Mouse (Mus musculus) stomach, embryonic 16.5 days (tissue): Measurements from ENCODE around the gene Gfer. TPM values are rescaled to one million over a fixed set of nuclear protein-coding genes. Genes with fewer than 3 reads are reported as not detected.
"Not testable (repeated sequence)": the region's sequence is repeated elsewhere in the genome, so short reads cannot be mapped to it uniquely, and the experiment has no call there.

ENCODE experiments used
- ATAC-seq: fragments of 200-750 bp; cut with Nextera tagmentation; 2 replicates; pipeline ENCODE4 v1.8.0; 2017; ENCODE audit warnings: moderate number of reproducible peaks, moderate TSS enrichment; ENCODE audit not compliant: insufficient read depth, low FRiP score
- H3K27ac ChIP-seq: fragments of 300-500 bp; sonication (generic); 2 replicates; pipeline ENCODE4 v1.5.1; 2014; ENCODE audit warnings: low read length
- H3K27me3 ChIP-seq: fragments of 300-500 bp; sonication (generic); 2 replicates; pipeline ENCODE4 v1.6.1; 2014; ENCODE audit warnings: low read length, control low read depth, mixed read lengths; ENCODE audit not compliant: control insufficient read depth, insufficient read depth
- H3K36me3 ChIP-seq: fragments of 300-500 bp; sonication (generic); 2 replicates; pipeline ENCODE4 v1.6.1; 2014; ENCODE audit warnings: low read length; ENCODE audit not compliant: control insufficient read depth, insufficient read depth
- H3K4me1 ChIP-seq: fragments of 300-500 bp; sonication (generic); 2 replicates; pipeline ENCODE4 v1.6.1; 2014; ENCODE audit warnings: low read length, control low read depth, mixed read lengths; ENCODE audit not compliant: control insufficient read depth, insufficient read depth
- H3K4me2 ChIP-seq: fragments of 300-500 bp; sonication (generic); 2 replicates; pipeline ENCODE4 v1.6.1; 2014; ENCODE audit warnings: low read depth, low read length, mixed read lengths
- H3K4me3 ChIP-seq: fragments of 300-500 bp; sonication (generic); replicated peaks from 2 replicates; pipeline ENCODE4 v1.5.1; 2014; ENCODE audit warnings: mild to moderate bottlenecking, low read length
- H3K9ac ChIP-seq: fragments of 300-500 bp; sonication (generic); 2 replicates; pipeline ENCODE4 v1.6.1; 2014; ENCODE audit warnings: low read length
- H3K9me3 ChIP-seq: fragments of 300-500 bp; sonication (generic); replicated peaks from 2 replicates; pipeline ENCODE4 v1.6.1; 2016; ENCODE audit warnings: low read length, control low read depth; ENCODE audit not compliant: control insufficient read depth
- WGBS: fragments of 180-500 bp; shearing (Covaris S2); extraction: QIAGEN DNeasy Blood & Tissue Kit; methylation state at CpG from one replicate; pipeline ENCODE4 v1.1.7; 2014; 5-methylcytosine and 5-hydroxymethylcytosine counted together
- polyA plus RNA-seq: library from polyadenylated mRNA; unstranded; fragments of >200 nt; fragmentation: Nextera tagmentation; extraction: Ambion mirVana; gene quantifications from 2 replicates; pipeline ENCODE4 v1.2.1, GENCODE M21; 2015

Gfer gene
- polyA plus RNA-seq, 1 experiment from 2014 or later, result 35.2 TPM

DNA sequence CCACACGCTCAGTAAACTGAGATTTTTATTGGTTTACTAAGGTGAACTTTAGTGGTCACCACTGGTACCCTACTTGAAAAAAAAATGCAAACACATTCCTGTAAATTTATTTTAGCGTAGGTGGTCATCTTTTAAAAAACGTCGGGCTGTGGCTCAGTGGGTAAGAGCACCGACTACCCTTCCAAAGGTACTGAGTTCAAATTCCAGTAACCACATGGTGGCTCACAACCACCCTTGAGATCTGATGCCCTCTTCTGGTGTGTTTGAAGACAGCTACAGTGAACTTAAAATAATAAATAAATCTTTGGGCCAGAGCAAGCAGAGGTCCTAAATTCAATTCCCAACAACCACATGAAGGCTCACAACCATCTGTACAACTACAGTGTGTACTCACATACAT, 23.0 kb upstream of the Gfer start:
- not testable (repeated sequence) for H3K9me3 ChIP-seq, H3K36me3 ChIP-seq, H3K27me3 ChIP-seq, H3K27ac ChIP-seq, ATAC-seq
- WGBS, result 57% methylated on average over 5 of the region's 5 CpGs
- Histone ChIP-seq H3K4me2 (peak overlapping the region; percentile 48), H3K4me3 (peak overlapping the region; percentile 94), H3K4me1 (peaks cover 19% of the 10 kb centered on the region), H3K9ac (peak overlapping the region; percentile 95)

DNA sequence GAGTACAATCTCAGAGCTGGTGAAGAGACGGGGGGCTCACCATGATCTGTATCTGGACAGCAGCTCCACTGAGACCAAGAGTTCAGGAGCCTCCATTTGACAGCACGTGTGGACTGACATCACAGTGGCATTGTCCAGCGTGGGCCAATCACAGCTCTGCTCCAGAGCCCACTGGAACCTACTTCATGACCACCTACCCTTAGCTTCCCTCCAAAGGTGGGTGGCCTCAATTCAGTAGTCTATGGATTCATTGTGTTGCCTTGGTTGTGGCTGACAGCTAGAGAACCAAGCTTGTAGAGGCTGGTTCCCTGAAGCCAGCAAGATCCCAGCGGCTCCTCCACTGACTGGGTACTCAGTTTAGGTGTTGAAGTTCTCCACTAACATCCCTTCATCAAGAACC, 22.0 kb upstream of the Gfer start, which contains the start of the genes Rnf151 and Rps2:
Rnf151 (minus strand) TSS at position 121 of the 400 bp plus-strand sequence.
Rps2 (plus strand) TSS at position 174 of the 400 bp plus-strand sequence.
- 91% methylated on average over 4 of the region's 4 CpGs for WGBS
- no peaks in the 10 kb centered on the region for H3K27me3 ChIP-seq
- ATAC-seq, result no peak
- H3K27ac ChIP-seq, result no peak within 1 kb of the TSS
- H3K9ac ChIP-seq, result peak within 1 kb of the TSS; percentile 95
- H3K36me3 ChIP-seq, result 0 out of 2 replicates have a peak, but pooled peaks cover 3% of the 10 kb centered on the region
- H3K4me2 ChIP-seq, result peak within 1 kb of the TSS; percentile 48
- H3K9me3 ChIP-seq, result no peaks in the 10 kb centered on the region
- peak within 1 kb of the TSS; percentile 94 for H3K4me3 ChIP-seq
- peaks cover 14% of the 10 kb centered on the region for H3K4me1 ChIP-seq

DNA sequence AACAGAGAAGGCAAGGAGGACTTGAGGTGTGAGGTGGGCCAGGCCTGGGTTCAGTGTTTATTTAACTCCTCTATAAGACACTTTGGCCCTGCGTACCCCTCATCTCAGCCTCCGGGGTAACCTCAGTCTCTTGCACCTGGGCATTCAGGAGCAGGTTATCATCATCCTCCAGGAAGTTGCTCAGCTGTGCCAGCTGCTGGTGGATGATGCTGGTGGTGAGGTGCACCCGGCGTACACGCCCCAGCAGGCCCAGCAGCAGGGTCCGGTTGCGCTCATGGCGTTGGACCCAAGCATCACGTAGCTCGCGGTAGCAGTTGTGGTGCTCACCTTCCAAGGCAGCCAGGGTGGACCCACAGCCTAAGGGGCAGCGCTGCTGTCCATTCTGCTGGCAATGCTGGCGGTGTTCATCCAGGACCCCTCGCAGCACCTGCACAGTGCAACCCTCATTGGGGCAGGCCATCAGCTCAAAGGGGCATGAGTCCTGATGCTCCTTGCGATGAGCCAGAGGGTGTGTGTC, 20.3 kb upstream of the Gfer start:
- Histone ChIP-seq H3K9ac (no peak overlapping the region), H3K9me3 (no peaks in the 10 kb centered on the region), H3K27ac (no peak overlapping the region), H3K36me3 (0 out of 2 replicates have a peak, but pooled peaks cover 3% of the 10 kb centered on the region), H3K4me1 (peaks cover 2% of the 10 kb centered on the region; the same call in 1 of the 2 replicates), H3K4me2 (no peak overlapping the region), H3K27me3 (no peaks in the 10 kb centered on the region), H3K4me3 (no peak overlapping the region)
- ATAC-seq, result no peak
- 97% methylated on average over 15 of the region's 15 CpGs for WGBS

DNA sequence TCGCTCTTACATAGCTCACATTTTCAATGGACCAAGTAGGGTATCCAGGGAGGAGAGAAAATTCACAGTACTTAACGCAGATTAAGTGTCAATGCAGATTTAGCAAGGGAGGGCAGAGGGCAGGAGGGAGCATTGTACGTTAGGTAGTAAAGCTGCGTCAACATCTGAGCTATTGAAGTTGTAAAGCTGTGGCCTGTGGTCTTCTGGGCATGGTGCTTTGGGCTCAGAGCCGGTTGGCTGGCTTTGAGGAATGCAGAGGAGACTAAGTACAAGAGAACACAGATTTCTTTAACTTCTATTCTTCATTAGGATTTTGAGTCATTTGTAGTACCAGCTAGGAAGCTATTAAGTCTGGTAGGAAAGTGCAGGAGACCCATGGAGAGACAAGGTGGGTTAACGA, 19.6 kb upstream of the Gfer start:
- H3K4me3 ChIP-seq, result no peak overlapping the region
- WGBS, result 75% methylated on average over 6 of the region's 6 CpGs
- 0 out of 2 replicates have a peak, but pooled peaks cover 3% of the 10 kb centered on the region for H3K36me3 ChIP-seq
- H3K4me1 ChIP-seq, result no peaks in the 10 kb centered on the region
- no peak for ATAC-seq
- no peak overlapping the region for H3K27ac ChIP-seq
- H3K27me3 ChIP-seq, result no peaks in the 10 kb centered on the region
- no peaks in the 10 kb centered on the region for H3K9me3 ChIP-seq
- no peak overlapping the region for H3K9ac ChIP-seq
- H3K4me2 ChIP-seq, result no peak overlapping the region

DNA sequence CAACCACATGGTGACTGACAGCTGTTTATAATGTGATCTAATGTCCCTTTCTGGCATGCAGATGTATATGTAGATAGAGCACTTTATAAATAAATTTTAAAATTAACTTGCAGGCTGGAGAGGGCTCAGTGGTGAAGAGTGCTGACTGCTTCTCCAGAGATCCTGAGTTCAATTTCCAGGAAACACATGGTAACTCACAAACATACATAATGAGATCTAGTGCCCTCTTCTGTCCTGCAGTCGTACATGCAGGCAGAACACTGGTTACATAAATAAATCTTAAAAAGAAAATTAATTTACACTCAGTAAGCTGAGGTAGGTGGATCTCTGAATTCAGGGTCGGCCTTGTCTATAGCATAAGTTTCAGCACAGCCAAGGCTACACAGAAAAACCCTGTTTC, 12.7 kb upstream of the Gfer start:
- Histone ChIP-seq H3K27ac (no peak overlapping the region), H3K4me1 (peaks cover 16% of the 10 kb centered on the region; the same call in 1 of the 2 replicates), H3K4me2 (no peak overlapping the region), H3K27me3 (no peaks in the 10 kb centered on the region), H3K36me3 (peaks cover 9% of the 10 kb centered on the region; the same call in 1 of the 2 replicates), H3K4me3 (0 out of 2 replicates have a peak overlapping the region, but pooled peaks have one; percentile 78), H3K9me3 (no peaks in the 10 kb centered on the region), H3K9ac (no peak overlapping the region)
- whole genome bisulfite sequencing, result 27% methylated on average over 2 of the region's 2 CpGs
- ATAC-seq, result no peak

DNA sequence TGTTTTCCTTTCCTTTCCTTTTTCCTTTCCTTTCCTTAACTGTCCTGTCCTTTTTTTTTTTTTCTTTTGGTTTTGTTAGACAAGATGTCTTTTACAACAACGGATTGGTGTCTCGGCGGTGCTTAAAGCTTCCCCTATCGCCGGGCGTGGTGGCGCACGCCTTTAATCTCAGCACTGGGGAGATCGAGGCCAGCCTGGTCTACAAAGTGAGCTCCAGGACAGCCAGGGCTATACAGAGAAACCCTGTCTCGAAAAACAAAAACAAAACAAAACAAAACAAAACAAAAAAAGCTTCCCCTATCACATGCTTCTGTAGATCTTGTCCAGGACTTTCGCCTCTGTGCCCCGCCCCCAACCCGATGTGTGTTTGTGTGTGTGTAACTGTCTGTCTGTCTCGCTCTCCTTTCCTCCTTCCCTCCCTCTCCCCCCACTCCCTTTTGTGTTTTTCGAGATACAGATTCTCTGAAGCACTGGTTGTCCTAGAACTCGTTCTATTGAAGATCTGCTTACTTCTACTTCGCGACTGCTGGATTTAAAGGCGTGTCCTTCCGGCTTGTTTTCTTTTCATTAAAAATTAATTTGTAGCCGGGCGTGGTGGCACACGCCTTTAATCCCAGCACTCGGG, 12.0 kb upstream of the Gfer start:
- Histone ChIP-seq H3K4me1 (peaks cover 16% of the 10 kb centered on the region; the same call in 1 of the 2 replicates), H3K9ac (peak overlapping the region; percentile 81), H3K36me3 (peaks cover 11% of the 10 kb centered on the region; the same call in 1 of the 2 replicates), H3K4me2 (peak overlapping the region; percentile 56), H3K27me3 (no peaks in the 10 kb centered on the region), H3K4me3 (peak overlapping the region; percentile 78), H3K27ac (peak overlapping the region; percentile 78; the same call in 1 of the 2 replicates), H3K9me3 (no peaks in the 10 kb centered on the region)
- ATAC-seq, result peak; percentile 11; the same call in 1 of the 2 replicates
- 4% methylated on average over 24 of the region's 24 CpGs for WGBS

DNA sequence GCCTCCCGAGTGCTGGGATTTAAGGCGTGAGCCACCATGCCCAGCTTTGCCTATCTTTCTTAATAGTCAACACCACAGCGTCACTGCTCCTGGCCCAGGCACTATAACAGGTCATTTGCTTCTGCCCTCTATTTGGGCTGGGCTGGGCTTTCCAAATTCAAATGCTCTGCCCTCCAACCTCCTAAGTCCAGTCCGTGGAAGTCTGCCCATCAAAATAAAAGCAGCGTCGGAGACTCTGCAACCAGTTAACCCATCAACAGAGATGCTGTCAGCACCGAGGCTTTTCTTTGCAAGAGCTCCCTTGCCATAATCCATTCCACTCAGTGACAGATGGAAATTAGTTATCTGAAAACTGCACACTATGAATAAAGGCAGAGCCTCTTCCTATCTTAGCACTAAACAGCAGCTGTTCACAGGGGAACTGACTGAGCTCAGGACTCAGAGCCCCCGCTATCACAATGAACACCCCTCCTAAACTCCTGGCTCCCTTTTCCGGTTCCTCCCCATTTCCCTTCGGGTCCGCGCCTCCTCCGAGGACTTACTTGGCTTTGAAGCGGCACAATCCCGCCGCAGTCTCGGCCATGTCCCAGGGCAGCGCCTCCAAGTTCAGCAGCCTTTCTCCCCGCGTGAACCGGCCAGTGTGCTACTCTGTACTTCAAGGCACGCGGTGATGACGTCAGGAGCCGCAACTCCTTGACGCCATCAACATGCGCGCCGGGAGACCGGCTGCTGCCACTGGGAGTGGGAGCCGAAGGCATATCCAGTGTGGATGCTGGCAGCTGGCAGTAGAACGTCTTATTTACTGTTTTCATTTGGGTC, 11.2 kb upstream of the Gfer start, which contains the start of gene Tbl3:
Tbl3 (minus strand) TSS at position 679 of the 819 bp plus-strand sequence.
- Histone ChIP-seq H3K4me2 (peak within 1 kb of the TSS; percentile 56), H3K27me3 (no peaks in the 10 kb centered on the region), H3K4me3 (peak within 1 kb of the TSS; percentile 78), H3K27ac (peak within 1 kb of the TSS; percentile 78), H3K36me3 (peaks cover 18% of the 10 kb centered on the region; the same call in 1 of the 2 replicates), H3K9me3 (no peaks in the 10 kb centered on the region), H3K9ac (peak within 1 kb of the TSS; percentile 81), H3K4me1 (peaks cover 16% of the 10 kb centered on the region; the same call in 1 of the 2 replicates)
- WGBS, result 3% methylated on average over 32 of the region's 32 CpGs
- ATAC-seq, result peak; percentile 87

DNA sequence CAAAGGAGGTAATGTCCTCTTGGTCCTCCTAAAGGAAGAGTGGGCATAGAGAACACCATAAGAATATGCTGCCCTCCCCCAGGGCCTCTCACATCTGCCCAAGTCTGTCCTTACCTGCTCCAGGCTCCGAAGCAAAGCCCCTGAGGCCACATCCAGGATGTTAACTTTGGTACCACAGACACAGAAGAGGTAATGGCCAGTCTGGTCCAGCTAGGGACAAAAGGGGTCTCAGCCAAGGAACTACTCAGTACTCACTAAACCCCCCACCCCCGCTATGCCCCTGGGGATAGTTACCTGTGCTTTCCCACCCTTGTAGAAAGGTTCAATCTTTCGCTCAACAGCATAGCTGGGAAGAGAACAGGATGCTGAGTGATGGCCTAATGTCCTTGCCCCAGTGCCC, 9.9 kb upstream of the Gfer start:
- no peak overlapping the region for H3K27ac ChIP-seq
- 95% methylated on average over 3 of the region's 3 CpGs for WGBS
- peaks cover 23% of the 10 kb centered on the region for H3K36me3 ChIP-seq
- H3K4me1 ChIP-seq, result peaks cover 16% of the 10 kb centered on the region; the same call in 1 of the 2 replicates
- no peaks in the 10 kb centered on the region for H3K27me3 ChIP-seq
- H3K9me3 ChIP-seq, result no peaks in the 10 kb centered on the region
- H3K4me2 ChIP-seq, result no peak overlapping the region
- no peak for ATAC-seq
- no peak overlapping the region for H3K9ac ChIP-seq
- H3K4me3 ChIP-seq, result no peak overlapping the region
